Mouse (Mus musculus) urinary bladder, postnatal 0 days (tissue): Measurements from ENCODE around the gene Frk. TPM values are rescaled to one million over a fixed set of nuclear protein-coding genes. Genes with fewer than 3 reads are reported as not detected.

Experiments used
- polyA plus RNA-seq: library from polyadenylated mRNA; unstranded; fragments of >200 nt; fragmentation: Nextera tagmentation; extraction: Ambion mirVana; gene quantifications from 2 replicates; pipeline ENCODE4 v1.2.1, GENCODE M21; 2015

Frk gene
- 9.6 and 10.0 TPM in 2 replicates for polyA plus RNA-seq

DNA sequence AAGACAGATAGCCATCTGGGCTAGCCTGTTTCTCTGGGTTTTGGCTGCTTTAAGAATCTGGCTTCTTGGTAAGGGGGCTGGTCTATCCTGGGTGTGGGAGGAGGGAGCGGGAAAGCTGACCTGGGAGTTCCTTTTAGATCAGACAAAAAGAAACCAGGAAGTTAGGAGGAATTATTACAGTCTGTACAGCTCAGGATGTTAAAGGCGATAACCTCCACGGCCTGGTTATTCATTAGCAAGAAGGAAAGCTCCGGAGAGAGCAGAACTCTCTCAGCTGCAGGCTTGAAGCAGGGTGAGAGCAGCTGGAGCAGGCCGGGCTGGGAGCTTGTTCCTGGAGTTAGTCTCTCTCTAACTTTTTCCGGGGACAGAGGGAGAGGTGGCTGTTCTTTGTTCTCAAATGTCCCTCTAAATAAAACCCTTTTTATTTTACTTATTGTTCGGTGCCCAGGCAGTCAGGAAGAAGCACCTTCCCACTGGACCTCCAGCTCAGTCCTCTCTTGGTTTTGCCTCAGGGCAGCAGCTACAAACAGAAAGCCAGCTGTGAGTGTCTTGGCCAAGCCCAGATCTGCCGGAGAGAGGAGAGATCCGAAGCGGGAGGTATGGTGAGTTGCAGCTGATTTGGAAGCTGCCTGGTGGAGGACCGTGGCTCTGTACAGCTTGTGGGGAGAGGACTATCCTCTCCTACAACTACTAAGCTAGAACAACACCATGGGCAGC lies at the start of gene Frk:
TSS of gene Frk (plus strand) at position 103 of the 717 bp plus-strand sequence.

Other genes with a start within 250 kb of the Frk start
- 61.2 and 75.4 TPM in 2 replicates for gene Tspyl1, start 201.2 kb upstream of the Frk start, polyA plus RNA-seq
- gene Tspyl4, start 186.0 kb upstream of the Frk start, polyA plus RNA-seq: 4.2 and 5.1 TPM in 2 replicates
- gene Col10a1, start 93.4 kb upstream of the Frk start, polyA plus RNA-seq: 0.14 and 0.17 TPM in 2 replicates
- gene Nt5dc1, start 64.8 kb upstream of the Frk start, polyA plus RNA-seq: 9.3 and 10.0 TPM in 2 replicates